Mouse (Mus musculus): ENCODE measurements around the gene Slc11a1.

- TF ChIP-seq POLR2A (IDR thresholded peaks at IDR 0.05; ENCODE audit: insufficient read length, low read depth) (no peak), MYOG (IDR thresholded peaks at IDR 0.05; ENCODE audit: control insufficient read depth in 1 of 3, insufficient read depth in 1 of 3, insufficient read length in 2 of 3, low read depth in 2 of 3) (no peak), E2F4 (IDR thresholded peaks at IDR 0.05; ENCODE audit: insufficient read depth) (no peak), MAX (IDR thresholded peaks at IDR 0.05; ENCODE audit: low read depth) (no peak), TCF12 (IDR thresholded peaks at IDR 0.05; ENCODE audit: insufficient read depth, poor library complexity, severe bottlenecking) (no peak), USF1 (IDR thresholded peaks at IDR 0.05; ENCODE audit: low read depth) (no peak)
These were observed 19.3 kb downstream of the Slc11a1 start for GRCm38 (mm10) chr1:74394311-74394710.

Data from myocyte (in vitro differentiated cells).